Mouse (Mus musculus): ENCODE results near the gene AY761185.

AY761185 gene

GRCm38 (mm10) chr8:20944610-20945009, at the start of gene AY761185:
Gene AY761185, minus strand, starts transcription at chr8:20944710.
- 72% methylated on average over 3 of the region's 3 CpGs for WGBS

GRCm38 (mm10) chr8:20979846-20980245, 35.3 kb upstream of the AY761185 start:
- 17% methylated on average over 1 of the region's 1 CpGs for WGBS

- 67% methylated on average over 2 of the region's 2 CpGs for WGBS
These were observed 20.0 kb upstream of the AY761185 start for GRCm38 (mm10) chr8:20964531-20964930.

- 71% methylated on average over 3 of the region's 3 CpGs for WGBS
These were observed 22.5 kb downstream of the AY761185 start, which contains the start of gene Gm6040 for GRCm38 (mm10) chr8:20921971-20922370. Gene Gm6040, minus strand, starts transcription at chr8:20922071.

GRCm38 (mm10) chr8:20912288-20912687, 32.2 kb downstream of the AY761185 start:
- WGBS, result 81% methylated on average over 1 of the region's 1 CpGs

GRCm38 (mm10) chr8:20908256-20908655, 36.3 kb downstream of the AY761185 start:
- WGBS, result 67% methylated on average over 2 of the region's 2 CpGs

GRCm38 (mm10) chr8:20907119-20907518, 37.4 kb downstream of the AY761185 start:
- WGBS, result 87% methylated on average over 2 of the region's 2 CpGs

- WGBS, result 38% methylated on average over 2 of the region's 2 CpGs
These were observed 42.0 kb downstream of the AY761185 start, which contains the start of gene Gm15056 for GRCm38 (mm10) chr8:20902527-20902926. Gene Gm15056, minus strand, starts transcription at chr8:20902627.
